Mouse (Mus musculus): ENCODE measurements at regions not wholly inside any gene's neighbourhood (a gene's known extent, or its start where the extent isn't known, plus 50 kb on each side); places are given as distances from the start of the nearest gene placed in this dataset.

- no peak for TF ChIP-seq POLR2A (IDR thresholded peaks at IDR 0.05; ENCODE audit: low read depth, low read length)
- TF ChIP-seq CTCF (IDR thresholded peaks at IDR 0.05; ENCODE audit: extremely low read depth, insufficient read depth, insufficient read length, insufficient replicate concordance): no peak
Observed at GRCm38 (mm10) chr13:37603226-37603994, 174.8 kb upstream of the Rreb1 start.
